Mouse (Mus musculus) forebrain, embryonic 12.5 days (tissue): Measurements from ENCODE around the gene Dhh. TPM values are rescaled to one million over a fixed set of nuclear protein-coding genes. Genes with fewer than 3 reads are reported as not detected.
A peak's percentile ranks its signal among the peaks of the same experiment; 100 is the strongest.
"Not testable (repeated sequence)": the region's sequence is repeated elsewhere in the genome, so short reads cannot be mapped to it uniquely, and the experiment has no call there.

ENCODE experiments used
- ATAC-seq: fragments of 200-750 bp; cut with Nextera tagmentation; 2 replicates; pipeline ENCODE4 v1.8.0; 2017; ENCODE audit warnings: moderate TSS enrichment; ENCODE audit not compliant: low FRiP score
- H3K27ac ChIP-seq: fragments of 300-500 bp; sonication (generic); 2 replicates; pipeline ENCODE4 v1.5.1; 2016; ENCODE audit warnings: mild to moderate bottlenecking
- H3K27me3 ChIP-seq: fragments of 300-500 bp; sonication (generic); 2 replicates; pipeline ENCODE4 v1.6.1; 2016; ENCODE audit warnings: mild to moderate bottlenecking
- H3K36me3 ChIP-seq: fragments of 300-500 bp; sonication (generic); replicated peaks from 2 replicates; pipeline ENCODE4 v1.6.1; 2016; ENCODE audit warnings: mild to moderate bottlenecking
- H3K4me1 ChIP-seq: fragments of 300-500 bp; sonication (generic); 2 replicates; pipeline ENCODE4 v1.6.1; 2016
- H3K4me2 ChIP-seq: fragments of 300-500 bp; sonication (generic); 2 replicates; pipeline ENCODE4 v1.6.1; 2016; ENCODE audit warnings: mild to moderate bottlenecking, moderate library complexity
- H3K4me3 ChIP-seq: fragments of 300-500 bp; sonication (generic); replicated peaks from 2 replicates; pipeline ENCODE4 v1.5.1; 2016; ENCODE audit warnings: mild to moderate bottlenecking
- H3K9ac ChIP-seq: fragments of 300-500 bp; sonication (generic); 2 replicates; pipeline ENCODE4 v1.6.1; 2016; ENCODE audit warnings: mild to moderate bottlenecking
- H3K9me3 ChIP-seq: fragments of 300-500 bp; sonication (generic); 2 replicates; pipeline ENCODE4 v1.6.1; 2016
- WGBS: fragments of 180-500 bp; shearing (Covaris S2); methylation state at CpG from one replicate; pipeline ENCODE4 v1.1.7; 2016; 5-methylcytosine and 5-hydroxymethylcytosine counted together
- polyA plus RNA-seq: library from polyadenylated mRNA; unstranded; fragments of >200 nt; fragmentation: Nextera tagmentation; extraction: Ambion mirVana; gene quantifications from 2 replicates; pipeline ENCODE4 v1.2.1, GENCODE M21; 2016

Dhh gene
- polyA plus RNA-seq, 1 experiment from 2014 or later, result 0.51 TPM

DNA sequence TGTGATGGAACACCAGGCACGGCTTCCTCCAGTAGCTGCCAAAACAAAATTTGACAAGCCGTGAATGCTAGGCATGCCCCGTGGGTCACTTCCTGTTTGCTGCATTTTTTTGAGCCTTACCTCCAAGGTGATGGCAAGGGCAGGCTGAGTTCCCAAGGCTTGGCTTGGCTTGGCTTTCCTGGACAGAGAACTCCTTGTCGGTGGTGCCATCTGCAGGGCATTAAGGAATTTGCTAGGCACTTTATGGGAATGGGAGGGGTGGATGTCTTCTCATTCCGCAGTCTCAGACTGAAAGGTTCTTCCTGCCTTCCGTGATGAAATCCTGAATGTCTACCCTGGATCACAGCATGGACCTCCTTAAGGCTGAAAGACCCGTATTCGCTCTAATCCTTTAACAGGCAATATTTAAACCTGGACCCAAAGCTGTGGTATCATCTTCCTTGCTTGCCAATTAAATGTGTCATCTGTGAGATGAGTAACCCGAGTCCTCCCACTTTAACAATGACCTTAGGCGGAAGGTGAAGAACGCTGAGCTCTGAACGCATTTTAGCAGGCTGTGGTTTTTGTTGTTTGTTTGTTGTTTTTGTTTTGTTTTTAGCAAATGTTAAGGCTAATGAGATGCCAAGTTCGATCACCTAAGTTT, 30.4 kb upstream of the Dhh start:
- 17% methylated on average over 13 of the region's 13 CpGs for WGBS
- Histone ChIP-seq H3K9me3 (no peaks in the 10 kb centered on the region), H3K9ac (no peak overlapping the region), H3K36me3 (peaks cover 15% of the 10 kb centered on the region), H3K4me1 (peaks cover 23% of the 10 kb centered on the region), H3K4me3 (no peak overlapping the region), H3K27me3 (no peaks in the 10 kb centered on the region), H3K4me2 (no peak overlapping the region), H3K27ac (peak overlapping the region; percentile 56; the same call in 1 of the 2 replicates)
- peak; percentile 28 for ATAC-seq

DNA sequence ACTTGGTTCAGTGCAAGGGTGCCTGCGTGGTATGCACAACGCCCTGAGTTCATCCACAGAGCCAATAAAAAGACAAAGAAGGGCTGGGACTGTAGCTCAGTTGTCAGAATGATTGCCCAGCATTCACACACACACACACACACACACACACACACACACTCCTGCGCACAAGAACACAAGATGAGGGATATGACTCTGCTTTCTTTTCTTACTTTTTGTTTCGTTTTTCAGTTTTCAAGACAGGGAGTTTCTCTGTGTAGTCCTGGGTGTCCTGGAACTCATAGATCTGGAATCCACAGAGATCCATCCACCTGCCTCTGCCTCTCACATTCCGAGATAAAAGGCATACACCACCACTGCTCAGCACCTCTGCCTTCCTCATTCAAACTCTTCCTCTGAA, 29.2 kb upstream of the Dhh start:
- Histone ChIP-seq H3K9me3 (no peaks in the 10 kb centered on the region), H3K27ac (no peak overlapping the region), H3K4me3 (no peak overlapping the region), H3K4me1 (peaks cover 18% of the 10 kb centered on the region), H3K9ac (no peak overlapping the region), H3K27me3 (no peaks in the 10 kb centered on the region), H3K4me2 (no peak overlapping the region), H3K36me3 (peaks cover 15% of the 10 kb centered on the region)
- WGBS, result 79% methylated on average over 5 of the region's 5 CpGs
- ATAC-seq, result no peak

DNA sequence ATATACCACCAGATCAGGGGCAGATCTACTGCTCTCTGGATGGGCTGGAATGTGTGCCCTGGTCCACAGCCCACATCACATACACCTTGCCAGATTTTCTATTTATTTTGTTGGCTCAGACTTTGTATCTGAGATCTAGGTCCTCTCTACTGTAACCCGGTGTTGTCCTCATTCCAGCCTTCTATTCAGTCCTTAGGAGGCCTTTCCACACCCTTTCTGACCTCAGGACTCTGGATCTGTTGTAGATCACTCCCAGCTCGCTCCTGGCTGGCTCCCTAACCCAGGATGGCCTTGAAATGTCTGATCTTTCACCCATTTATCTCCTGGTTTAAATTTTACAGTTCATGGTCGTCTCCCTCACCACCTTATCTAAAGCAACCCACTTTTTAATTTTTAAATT, 26.3 kb upstream of the Dhh start:
- no peak overlapping the region for H3K27ac ChIP-seq
- H3K4me1 ChIP-seq, result peaks cover 8% of the 10 kb centered on the region; the same call in 1 of the 2 replicates
- 81% methylated on average over 3 of the region's 3 CpGs for WGBS
- H3K4me3 ChIP-seq, result no peak overlapping the region
- peaks cover 4% of the 10 kb centered on the region; the same call in 1 of the 2 replicates for H3K36me3 ChIP-seq
- no peak overlapping the region for H3K4me2 ChIP-seq
- no peak overlapping the region for H3K9ac ChIP-seq
- no peaks in the 10 kb centered on the region for H3K9me3 ChIP-seq
- ATAC-seq, result no peak
- no peaks in the 10 kb centered on the region for H3K27me3 ChIP-seq

DNA sequence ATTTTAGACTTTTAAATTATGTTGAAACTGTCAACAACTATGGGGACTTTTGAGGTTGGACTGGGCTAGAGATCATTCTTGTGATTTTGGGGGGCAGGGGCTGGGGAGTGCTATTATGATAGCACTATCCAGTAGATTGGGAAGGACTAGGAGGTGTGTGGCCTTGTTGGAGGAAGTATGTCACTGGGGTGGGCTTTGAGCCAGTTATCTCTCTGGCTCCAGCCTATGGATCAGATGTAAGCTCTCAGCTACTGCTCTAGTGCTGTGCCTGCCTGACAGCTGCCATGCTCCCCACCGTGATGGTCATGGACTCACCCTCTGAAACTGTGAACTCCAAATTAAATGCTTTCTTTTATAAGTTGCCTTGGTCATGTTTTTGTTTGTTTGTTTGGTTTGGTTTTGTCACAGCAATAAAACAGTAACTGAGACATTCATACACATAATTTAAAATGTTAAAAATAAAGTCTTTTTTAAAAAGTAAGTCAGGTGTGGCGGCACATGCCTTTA, 24.7 kb upstream of the Dhh start:
- Histone ChIP-seq H3K36me3 (peaks cover 4% of the 10 kb centered on the region; the same call in 1 of the 2 replicates), H3K4me2 (no peak overlapping the region), H3K9ac (no peak overlapping the region), H3K4me3 (no peak overlapping the region), H3K27ac (no peak overlapping the region), H3K9me3 (no peaks in the 10 kb centered on the region), H3K4me1 (peaks cover 4% of the 10 kb centered on the region; the same call in 1 of the 2 replicates), H3K27me3 (no peaks in the 10 kb centered on the region)
- ATAC-seq, result no peak
- WGBS, result 86% methylated on average over 2 of the region's 2 CpGs

DNA sequence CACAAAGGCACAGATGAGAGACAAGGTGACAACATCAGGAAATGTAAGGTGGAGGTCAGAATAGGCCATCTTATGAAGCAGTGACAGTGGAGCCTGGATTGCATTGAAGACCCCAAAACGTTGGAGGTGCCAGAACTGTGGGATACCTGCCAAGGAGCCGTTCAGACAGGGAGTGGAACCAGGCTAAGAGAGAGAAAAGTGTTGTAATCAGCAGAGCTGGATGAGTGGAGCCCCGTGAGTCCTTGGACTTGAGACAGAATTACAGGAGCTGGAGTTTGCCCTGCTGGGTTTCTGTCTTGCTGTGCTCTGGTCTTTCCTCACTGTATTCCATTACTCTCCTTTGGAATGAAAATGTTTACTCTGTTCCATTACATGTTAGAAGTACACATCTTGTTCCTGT, 24.2 kb upstream of the Dhh start:
- H3K4me1 ChIP-seq, result peaks cover 4% of the 10 kb centered on the region; the same call in 1 of the 2 replicates
- no peaks in the 10 kb centered on the region for H3K27me3 ChIP-seq
- H3K9ac ChIP-seq, result no peak overlapping the region
- peaks cover 4% of the 10 kb centered on the region; the same call in 1 of the 2 replicates for H3K36me3 ChIP-seq
- no peak overlapping the region for H3K4me2 ChIP-seq
- no peak overlapping the region for H3K27ac ChIP-seq
- ATAC-seq, result no peak
- H3K9me3 ChIP-seq, result no peaks in the 10 kb centered on the region
- WGBS, result 62% methylated on average over 3 of the region's 3 CpGs
- no peak overlapping the region for H3K4me3 ChIP-seq

DNA sequence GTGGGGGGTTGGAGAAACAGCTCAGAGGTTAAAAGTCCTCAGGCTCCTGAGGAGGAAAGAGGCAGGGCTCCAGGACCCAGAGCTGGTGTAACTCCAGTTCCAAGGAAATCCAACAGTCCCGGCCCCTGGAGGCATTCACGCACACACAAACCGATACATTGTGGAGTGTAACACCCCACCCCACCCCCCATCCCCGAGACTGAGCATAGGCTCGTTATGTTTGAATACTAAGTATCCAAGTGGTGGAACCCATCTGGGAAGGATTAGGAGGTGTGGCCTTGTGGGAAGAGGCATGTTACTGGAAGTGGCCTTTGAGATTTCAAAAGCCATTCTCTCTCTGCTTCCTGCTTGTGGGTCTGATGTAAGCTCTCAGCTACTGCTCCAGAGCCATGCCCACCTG, 23.2 kb upstream of the Dhh start:
- Histone ChIP-seq H3K9ac (no peak overlapping the region), H3K36me3 (peaks cover 4% of the 10 kb centered on the region; the same call in 1 of the 2 replicates), H3K27me3 (no peaks in the 10 kb centered on the region), H3K9me3 (no peaks in the 10 kb centered on the region), H3K4me1 (peaks cover 10% of the 10 kb centered on the region), H3K4me2 (no peak overlapping the region), H3K27ac (no peak overlapping the region), H3K4me3 (no peak overlapping the region)
- ATAC-seq, result no peak
- 74% methylated on average over 5 of the region's 5 CpGs for WGBS

DNA sequence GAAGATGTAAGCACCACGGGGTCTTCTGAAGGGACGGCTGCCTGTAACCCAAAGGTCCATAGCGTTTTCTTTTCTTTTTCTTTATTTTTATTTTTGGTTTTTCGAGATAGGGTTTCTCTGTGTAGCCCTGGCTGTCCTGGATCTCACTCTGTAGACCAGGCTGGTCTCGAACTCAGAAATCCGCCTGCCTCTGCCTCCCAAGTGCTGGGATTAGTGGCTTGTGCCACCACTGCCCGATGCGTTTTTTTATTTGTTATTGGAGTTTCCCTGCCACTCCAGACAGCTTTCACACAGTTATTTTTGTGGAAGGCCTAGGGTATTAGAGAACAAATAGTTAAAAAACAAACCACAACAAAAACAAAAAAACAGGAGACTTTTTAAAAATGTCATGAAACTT, 20.2 kb upstream of the Dhh start:
- H3K4me3 ChIP-seq, result peak overlapping the region; percentile 86
- peak overlapping the region; percentile 58 for H3K4me2 ChIP-seq
- not testable (repeated sequence) for H3K9me3 ChIP-seq, ATAC-seq, H3K27me3 ChIP-seq
- H3K27ac ChIP-seq, result peak overlapping the region; percentile 48
- peak overlapping the region; percentile 40; the same call in 1 of the 2 replicates for H3K9ac ChIP-seq
- H3K36me3 ChIP-seq, result peaks cover 14% of the 10 kb centered on the region
- WGBS, result 31% methylated on average over 8 of the region's 8 CpGs
- H3K4me1 ChIP-seq, result peaks cover 27% of the 10 kb centered on the region

DNA sequence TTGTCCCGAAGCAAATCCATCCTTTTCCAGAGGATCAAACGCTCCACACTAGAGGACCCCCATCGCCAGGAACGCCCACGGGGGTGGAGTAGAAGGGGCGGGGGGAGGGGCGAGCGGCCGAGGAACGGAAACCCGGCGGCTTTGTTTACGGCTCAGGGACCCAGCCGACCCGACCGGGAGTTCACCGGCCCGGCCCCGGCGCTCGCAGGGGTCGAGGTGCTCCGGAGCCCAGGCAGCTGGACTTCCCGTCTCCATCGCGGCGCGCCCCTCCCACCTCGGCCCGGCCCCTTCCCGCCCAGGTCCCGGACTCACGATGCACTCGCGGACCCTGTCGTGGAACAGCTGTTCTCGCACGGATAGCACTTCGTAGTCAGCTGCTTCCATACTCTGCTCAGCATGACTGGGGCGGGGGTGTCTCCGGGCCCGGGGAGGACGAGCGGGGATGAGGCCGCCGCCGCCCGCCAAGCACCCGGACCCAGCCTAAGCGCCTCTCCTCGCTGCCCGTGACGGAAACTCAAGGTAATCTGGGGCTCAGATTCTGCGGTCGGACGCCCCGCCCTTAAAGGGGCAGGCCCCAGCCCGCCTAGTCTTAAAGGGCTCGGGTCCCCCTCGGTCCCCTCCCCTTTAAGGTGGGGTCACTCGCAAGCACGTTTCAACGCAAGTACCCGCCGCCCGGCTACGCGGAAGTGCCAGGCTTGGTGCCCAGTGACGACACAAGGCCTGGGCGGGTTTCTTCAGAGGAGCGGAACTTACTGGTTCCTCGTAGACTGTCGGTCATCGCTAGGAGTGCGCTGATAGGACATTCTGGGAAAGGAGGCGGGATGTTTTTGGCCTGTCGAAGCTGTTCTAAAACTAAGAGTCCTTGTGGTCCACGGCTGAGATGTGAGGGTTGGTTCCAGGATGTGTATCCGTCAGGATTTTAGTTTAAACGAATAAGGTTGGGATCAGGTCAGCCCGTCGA, 19.5 kb upstream of the Dhh start, which contains the start of gene Lmbr1l:
Gene Lmbr1l (minus strand): TSS at position 694 of the 961 bp plus-strand sequence.
- under 1% methylated on average over 82 of the region's 82 CpGs for WGBS
- peak; percentile 99 for ATAC-seq
- no peaks in the 10 kb centered on the region for H3K27me3 ChIP-seq

DNA sequence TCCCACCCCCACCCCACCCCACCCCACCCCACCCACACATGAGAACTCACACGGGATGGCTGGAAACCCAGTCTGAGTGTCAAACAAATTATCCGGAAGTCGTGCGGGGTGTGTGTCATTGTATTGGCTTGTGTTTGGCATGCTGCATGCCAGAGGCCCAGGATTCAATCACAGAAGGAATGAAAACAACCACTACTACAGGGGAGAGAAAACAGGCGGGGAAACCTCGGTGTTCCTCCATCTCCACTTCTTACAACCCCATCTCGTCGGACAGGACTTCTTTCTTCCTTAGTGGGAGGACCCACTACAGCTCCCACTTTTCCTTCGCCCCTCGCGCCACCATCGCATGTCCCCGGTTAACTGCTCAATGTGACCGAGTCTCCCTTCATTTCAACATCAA, 18.8 kb upstream of the Dhh start:
- peak overlapping the region; percentile 88 for H3K4me2 ChIP-seq
- H3K27me3 ChIP-seq, result no peaks in the 10 kb centered on the region
- ATAC-seq, result no peak
- H3K4me1 ChIP-seq, result peaks cover 27% of the 10 kb centered on the region
- peak overlapping the region; percentile 86 for H3K4me3 ChIP-seq
- WGBS, result 2% methylated on average over 14 of the region's 14 CpGs
- H3K27ac ChIP-seq, result peak overlapping the region; percentile 95
- peak overlapping the region; percentile 84 for H3K9ac ChIP-seq
- no peaks in the 10 kb centered on the region for H3K9me3 ChIP-seq
- H3K36me3 ChIP-seq, result peaks cover 28% of the 10 kb centered on the region

More for the DNA sequence above, 19.5 kb upstream of the Dhh start, which contains the start of gene Lmbr1l:
- H3K4me1 ChIP-seq, result peaks cover 27% of the 10 kb centered on the region
- H3K27ac ChIP-seq, result peak within 1 kb of the TSS; percentile 95
- H3K36me3 ChIP-seq, result peaks cover 21% of the 10 kb centered on the region
- peak within 1 kb of the TSS; percentile 84 for H3K9ac ChIP-seq
- no peaks in the 10 kb centered on the region for H3K9me3 ChIP-seq
- peak within 1 kb of the TSS; percentile 86 for H3K4me3 ChIP-seq
- peak within 1 kb of the TSS; percentile 88 for H3K4me2 ChIP-seq

DNA sequence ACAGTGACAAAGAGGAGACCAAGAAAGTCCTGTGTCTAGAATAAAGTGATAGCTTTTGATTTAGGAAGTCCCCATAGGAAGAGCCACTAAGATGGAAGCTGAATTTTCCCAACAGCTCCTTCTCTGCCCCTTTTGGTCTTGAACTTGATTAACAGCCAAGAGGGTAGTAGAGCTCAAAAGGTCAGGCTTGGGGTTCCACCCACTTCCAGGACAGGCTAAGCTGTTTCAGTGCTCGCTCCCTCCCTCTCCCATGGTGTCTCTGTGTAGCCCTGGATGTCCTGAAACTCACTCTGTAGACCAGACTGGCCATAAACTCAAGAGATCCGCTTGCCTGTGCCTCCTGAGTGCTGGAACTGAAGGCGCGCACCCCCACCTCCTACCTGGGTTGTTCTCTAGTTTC, 17.7 kb upstream of the Dhh start:
- Histone ChIP-seq H3K27me3 (no peaks in the 10 kb centered on the region), H3K4me1 (peaks cover 27% of the 10 kb centered on the region), H3K9me3 (no peaks in the 10 kb centered on the region), H3K4me2 (peak overlapping the region; percentile 88), H3K4me3 (peak overlapping the region; percentile 86), H3K27ac (no peak overlapping the region), H3K36me3 (peaks cover 39% of the 10 kb centered on the region), H3K9ac (peak overlapping the region; percentile 84)
- no peak for ATAC-seq
- WGBS, result 93% methylated on average over 4 of the region's 4 CpGs

DNA sequence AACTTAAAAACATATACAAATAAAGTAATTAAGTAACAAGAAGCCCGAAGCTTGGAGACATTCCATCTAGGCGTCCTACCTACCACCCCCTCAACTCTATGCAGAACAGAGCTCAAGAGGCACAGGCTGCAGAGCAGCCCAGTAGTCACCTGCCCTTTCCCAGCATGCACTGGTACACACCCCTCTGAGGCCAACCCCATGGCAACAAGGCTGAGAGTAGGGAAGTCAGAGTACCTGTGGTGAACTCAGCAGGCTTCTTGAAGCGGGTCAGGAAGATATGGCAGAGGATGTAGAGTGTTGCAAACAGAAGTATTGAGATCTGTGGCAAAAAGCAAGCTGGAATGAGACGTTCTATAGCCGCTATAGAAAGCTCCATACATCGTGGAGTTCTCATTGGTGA, 16.6 kb upstream of the Dhh start:
- H3K27me3 ChIP-seq, result no peaks in the 10 kb centered on the region
- no peak overlapping the region for H3K9ac ChIP-seq
- no peak overlapping the region for H3K4me3 ChIP-seq
- 92% methylated on average over 6 of the region's 6 CpGs for WGBS
- no peak for ATAC-seq
- H3K4me2 ChIP-seq, result no peak overlapping the region
- peaks cover 27% of the 10 kb centered on the region for H3K4me1 ChIP-seq
- no peak overlapping the region for H3K27ac ChIP-seq
- H3K36me3 ChIP-seq, result peaks cover 50% of the 10 kb centered on the region
- no peaks in the 10 kb centered on the region for H3K9me3 ChIP-seq

DNA sequence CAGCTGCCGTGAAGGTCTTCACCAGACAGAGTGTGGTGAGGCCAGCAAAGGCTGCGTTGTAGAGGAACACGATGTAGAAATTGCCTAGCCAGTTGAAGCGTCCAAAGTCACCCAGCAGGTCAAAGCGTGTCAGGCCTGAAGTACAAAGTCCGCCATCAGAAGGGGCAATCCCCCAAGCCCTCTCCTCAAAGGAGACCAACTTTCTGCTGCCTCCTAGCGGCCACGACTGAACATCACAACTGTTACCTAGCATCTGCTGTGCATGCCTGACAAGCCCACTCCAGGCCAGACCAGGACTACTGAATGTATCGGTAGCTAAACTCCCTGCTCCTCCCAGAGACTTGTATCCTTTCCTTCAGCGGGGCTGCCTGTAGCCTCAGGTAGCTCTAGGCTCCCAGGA, 6.4 kb upstream of the Dhh start:
- H3K36me3 ChIP-seq, result peaks cover 66% of the 10 kb centered on the region
- H3K27ac ChIP-seq, result no peak overlapping the region
- H3K4me3 ChIP-seq, result no peak overlapping the region
- WGBS, result 26% methylated on average over 10 of the region's 10 CpGs
- no peak overlapping the region for H3K4me2 ChIP-seq
- H3K9ac ChIP-seq, result no peak overlapping the region
- H3K9me3 ChIP-seq, result no peaks in the 10 kb centered on the region
- H3K4me1 ChIP-seq, result no peaks in the 10 kb centered on the region
- H3K27me3 ChIP-seq, result peaks cover 11% of the 10 kb centered on the region; the same call in 1 of the 2 replicates
- ATAC-seq, result peak; percentile 58; the same call in 1 of the 2 replicates
